Mouse (Mus musculus) activated CD4-positive, CD25-positive, alpha-beta regulatory T cell, adult 4 months (primary cell): ENCODE measurements around the gene Sephs1. TPM values are rescaled to one million over a fixed set of nuclear protein-coding genes. Genes with fewer than 3 reads are reported as not detected.
A peak's percentile ranks its signal among the peaks of the same experiment; 100 is the strongest.

Experiments
- ATAC-seq: one replicate; pipeline ENCODE4 v1.8.0; 2017
- polyA plus RNA-seq, 2 experiments: library from polyadenylated mRNA; unstranded; fragments of 100-300 nt; shearing (Covaris generic); gene quantifications; one replicate each; pipeline ENCODE4 v1.2.1; 2017

Sephs1 gene
- 10 to 100 TPM; 29.3 to 29.8 TPM for polyA plus RNA-seq

GRCm38 (mm10) chr2:4881350-4882248 is at the start of gene Sephs1:
Sephs1 (plus strand) TSS chr2:4881564.
- peak; percentile 38 for ATAC-seq

GRCm38 (mm10) chr2:4832166-4832565 is 49.2 kb upstream of the Sephs1 start:
- no peak for ATAC-seq

DNA sequence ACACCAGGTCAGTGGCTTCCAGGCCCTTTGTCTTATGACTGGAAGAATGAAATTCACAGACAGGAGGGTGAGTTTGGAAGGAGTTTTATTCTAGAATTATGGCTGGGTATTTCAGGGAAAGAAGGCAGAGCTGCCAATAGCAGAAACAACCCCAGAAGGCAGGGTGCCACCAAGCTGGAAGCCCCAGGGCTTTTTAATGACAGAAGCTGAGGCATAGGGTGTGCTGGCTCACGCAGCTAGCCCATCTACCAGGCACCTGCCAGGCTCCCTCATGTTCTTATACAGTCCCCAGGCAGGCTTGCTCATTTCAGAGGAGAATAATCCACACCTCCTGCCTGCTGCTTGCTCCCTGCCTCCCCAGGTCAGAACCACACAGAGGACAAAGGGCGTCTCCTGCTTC is 31.9 kb upstream of the Sephs1 start:
- no peak for ATAC-seq

GRCm38 (mm10) chr2:4857186-4857585 is 24.2 kb upstream of the Sephs1 start:
- no peak for ATAC-seq

DNA sequence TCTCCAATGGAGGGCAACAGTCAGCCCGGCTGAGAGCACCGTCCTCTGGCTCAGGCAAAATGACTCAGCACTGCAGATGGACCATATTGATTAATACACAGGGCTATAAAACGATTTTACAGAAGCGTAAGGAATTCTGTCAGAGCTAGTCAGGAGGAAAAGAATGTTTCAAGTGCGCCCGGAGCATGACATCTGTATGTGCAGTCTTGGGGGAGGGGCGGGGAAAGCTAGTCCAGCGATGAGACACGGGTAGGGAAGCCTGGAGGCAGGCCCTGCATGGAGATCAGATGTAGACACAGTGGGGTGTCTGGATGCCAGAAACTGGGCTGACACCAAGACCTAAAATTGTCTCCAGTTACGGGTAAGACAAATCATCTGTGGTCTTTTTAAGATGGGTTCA is 23.2 kb upstream of the Sephs1 start:
- no peak for ATAC-seq

DNA sequence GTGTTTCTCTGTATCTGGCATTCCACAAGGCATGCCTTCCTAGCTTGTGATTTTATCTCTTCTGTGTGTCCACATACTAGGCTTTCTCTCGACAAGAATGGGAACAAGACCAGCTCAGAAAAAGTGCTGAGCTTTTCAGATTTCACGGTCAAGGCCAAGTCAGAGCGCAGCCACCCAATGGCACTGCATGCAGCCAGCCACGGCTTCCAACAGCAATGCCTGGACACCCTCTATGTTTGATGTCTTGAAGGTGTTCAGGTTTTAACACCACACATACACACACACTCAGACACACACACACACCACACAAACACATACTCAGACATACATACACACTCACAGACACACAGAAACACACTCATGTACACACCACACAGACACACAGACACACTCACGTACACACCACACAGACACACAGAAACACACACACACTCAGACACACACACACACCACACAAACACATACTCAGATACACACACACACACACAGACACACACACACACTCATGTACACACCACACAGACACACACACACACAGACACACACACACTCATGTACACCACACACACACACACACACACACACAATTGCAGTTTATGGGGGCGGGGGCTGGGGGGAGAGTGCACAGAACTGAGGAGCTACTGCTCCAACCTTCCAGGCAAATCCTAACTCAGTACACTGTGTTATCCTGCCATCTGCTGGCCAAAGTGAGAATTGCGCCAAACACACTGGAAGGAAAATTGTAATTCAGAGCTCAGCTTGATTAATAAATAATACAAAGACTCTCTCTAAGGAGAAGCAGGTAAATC is 17.2 kb upstream of the Sephs1 start:
- ATAC-seq = peak; percentile 72

DNA sequence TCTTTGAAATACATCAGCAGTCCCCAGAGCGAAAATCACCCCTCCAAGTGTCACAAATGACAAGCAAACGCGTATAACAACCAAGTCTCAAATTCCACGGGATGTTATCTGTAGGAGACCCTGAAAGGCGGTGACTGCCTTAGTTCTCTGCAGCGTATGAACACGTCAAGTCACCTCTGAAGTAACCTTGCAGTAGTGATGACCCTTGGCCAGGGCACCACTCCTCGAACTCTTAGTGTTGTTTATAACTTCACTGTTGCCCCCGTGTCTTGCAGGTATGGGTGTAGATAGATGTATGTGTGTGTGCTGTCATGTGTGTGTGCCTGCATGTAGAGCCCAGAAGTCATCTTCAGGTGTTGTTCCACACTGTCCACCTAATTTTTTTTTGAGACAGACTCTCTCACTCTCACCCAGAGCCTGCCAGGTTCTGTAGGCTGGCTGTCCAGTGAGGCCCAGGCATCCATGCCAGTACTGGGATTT is 16.5 kb upstream of the Sephs1 start:
- no peak for ATAC-seq

DNA sequence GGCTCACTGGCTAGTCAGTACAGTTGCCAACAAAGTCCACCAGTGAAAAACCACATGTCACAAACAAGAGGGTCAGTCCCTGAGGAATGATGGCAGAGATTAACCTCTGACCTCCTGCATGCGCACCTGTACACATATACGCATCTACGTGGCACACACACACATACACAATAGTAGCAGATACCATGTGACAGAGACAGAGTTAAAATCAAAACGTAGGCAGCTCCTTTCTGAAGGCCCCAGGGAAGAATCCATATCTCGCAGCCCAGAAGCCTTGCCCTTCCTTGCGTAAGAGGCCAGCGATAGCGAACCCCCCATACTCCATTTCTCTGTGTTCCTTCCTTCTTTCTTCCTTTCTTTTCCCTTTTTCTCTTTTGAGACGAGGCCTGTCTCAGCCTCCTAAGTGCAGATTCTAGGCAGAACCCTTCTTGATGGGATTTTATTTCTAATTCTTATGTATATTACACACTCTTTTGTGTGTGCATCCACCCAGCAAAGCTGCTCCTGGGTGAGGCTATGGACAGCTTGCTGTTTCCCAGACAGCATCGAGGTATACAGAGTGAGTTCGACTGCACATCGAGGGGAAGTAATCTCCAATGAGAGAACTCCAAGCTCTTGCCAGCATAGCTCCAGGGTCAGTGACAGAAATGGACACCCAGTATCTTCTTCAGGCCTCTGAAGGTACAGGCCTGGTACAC is 13.2 kb upstream of the Sephs1 start:
- ATAC-seq = no peak

DNA sequence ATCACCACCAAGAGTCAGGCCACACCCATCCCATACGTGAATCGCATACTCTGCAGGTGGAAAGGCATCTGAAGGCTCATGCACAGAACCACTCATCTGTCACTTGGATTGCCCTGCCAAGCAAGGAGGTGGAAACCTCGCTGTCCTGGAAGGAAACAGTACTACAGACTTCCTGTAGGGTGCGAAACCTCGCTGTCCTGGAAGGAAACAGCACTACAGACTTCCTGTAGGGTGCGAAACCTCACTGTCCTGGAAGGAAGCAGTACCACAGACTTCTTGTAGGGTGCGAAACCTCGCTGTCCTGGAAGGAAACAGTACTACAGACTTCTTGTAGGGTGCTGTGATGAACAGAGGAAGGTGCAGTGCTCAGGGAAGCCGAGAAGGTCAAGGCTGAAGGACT is 8.6 kb upstream of the Sephs1 start:
- ATAC-seq = peak; percentile 66

GRCm38 (mm10) chr2:4873331-4873730 is 8.0 kb upstream of the Sephs1 start:
- no peak for ATAC-seq

- no peak for ATAC-seq
Observed at GRCm38 (mm10) chr2:4875090-4875489, 6.3 kb upstream of the Sephs1 start.

DNA sequence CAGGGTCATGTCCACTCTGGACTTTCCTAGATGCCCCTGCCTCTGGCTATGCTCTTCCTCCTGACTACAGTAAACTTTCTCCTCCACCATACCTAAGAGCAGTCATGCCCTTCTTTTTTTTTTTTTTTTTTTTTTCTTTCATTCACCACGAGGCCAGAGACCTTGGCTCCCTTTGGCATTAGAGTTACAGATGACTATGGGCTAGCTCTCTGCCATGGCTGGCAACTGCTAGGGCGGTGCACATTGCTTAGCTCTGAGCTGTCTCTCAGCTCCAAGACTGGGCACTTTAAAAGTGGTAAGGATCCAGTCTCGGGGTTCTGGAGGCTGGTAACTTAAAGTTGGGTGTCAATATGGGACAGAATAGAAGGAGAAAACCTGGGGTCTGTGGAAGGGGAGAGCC is 5.2 kb upstream of the Sephs1 start:
- ATAC-seq = no peak

DNA sequence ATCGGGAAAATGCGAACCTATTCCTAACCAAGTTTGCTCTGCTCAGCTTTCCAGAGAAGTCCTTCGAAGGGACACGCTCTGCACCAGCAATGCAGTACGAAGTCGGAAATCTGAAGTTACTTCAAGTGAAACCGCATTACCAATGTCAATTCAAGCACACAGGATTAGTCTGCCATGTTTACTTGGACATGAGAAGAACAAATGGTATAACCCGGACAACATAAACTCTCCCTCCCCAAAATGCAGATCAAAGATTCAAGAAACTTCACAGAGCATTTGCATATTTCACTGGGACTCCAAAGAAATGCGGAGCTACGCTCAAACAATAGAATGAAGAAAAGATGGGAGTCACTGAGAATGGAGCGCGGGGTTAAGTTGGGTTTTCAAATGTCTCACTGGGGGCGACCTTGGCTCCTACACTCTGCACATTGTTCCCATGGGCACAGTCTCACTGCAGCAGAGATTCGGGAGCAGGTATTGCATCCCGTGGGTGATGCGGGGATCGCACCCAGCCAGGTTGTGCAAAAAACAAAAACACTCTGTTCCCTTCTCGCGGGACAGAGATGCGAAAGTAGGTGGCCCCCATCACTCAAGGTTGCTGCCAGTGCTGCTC is 521 bp upstream of the Sephs1 start:
- no peak for ATAC-seq

- ATAC-seq = peak; percentile 30
Observed at GRCm38 (mm10) chr2:4882249-4882791, 956 bp downstream of the Sephs1 start.

GRCm38 (mm10) chr2:4883009-4883704 is 1.8 kb downstream of the Sephs1 start:
- peak; percentile 74 for ATAC-seq

DNA sequence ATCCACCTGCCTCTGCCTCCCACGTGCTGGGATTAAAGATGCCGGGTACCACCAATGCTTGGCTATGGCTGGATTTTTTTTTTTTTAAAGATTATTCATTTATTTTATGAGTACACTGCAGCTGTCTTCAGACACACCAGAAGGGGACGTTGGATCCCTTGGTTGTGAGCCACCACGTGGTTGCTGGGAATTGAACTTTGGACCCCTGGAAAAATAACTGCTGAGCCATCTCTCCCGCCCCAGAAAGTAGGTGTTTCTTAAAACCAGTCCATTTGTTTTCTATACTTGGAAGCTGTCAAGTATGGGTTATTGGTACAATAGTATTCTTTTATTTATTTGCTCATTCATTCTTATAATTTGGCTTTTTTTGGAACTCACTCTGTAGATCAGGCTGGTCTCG is 5.5 kb downstream of the Sephs1 start:
- no peak for ATAC-seq

DNA sequence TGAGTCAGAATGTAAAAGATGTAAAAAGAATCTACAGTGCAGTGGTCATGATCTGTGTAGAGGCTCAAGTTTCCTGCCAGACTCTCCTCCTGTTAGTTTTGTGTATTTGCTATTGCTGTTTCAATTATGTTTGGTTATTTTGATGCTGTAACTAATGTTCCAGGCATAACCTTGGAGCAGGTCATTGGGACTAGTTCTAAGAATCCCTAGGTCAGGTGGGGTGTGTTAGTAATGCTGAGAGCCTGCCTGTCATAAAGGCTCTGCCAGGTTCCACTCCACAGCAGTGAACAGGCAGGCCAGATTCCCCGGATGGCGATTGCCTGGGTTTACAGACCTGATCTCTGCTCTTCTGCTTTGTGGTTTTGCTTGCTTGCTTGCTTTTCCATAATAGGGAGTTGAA is 14.2 kb downstream of the Sephs1 start:
- ATAC-seq = no peak

DNA sequence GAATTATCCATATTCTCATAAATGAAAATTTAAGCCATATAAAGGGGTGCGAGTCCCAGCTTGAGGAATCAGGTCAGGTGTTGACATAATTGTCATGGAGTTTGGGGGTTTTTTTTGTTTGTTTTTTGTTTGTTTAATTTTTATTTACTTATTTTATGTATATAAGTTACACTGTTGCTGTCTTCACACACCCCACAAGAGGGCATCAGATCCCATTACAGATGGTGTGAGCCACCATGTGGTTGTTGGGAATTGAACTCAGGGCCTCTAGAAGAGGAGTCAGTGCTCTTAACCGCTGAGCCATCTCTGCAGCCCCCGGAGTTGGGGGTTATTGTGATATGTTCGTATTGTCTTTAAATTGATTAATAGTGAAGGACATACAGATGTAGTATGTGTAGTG is 15.6 kb downstream of the Sephs1 start:
- ATAC-seq = no peak

DNA sequence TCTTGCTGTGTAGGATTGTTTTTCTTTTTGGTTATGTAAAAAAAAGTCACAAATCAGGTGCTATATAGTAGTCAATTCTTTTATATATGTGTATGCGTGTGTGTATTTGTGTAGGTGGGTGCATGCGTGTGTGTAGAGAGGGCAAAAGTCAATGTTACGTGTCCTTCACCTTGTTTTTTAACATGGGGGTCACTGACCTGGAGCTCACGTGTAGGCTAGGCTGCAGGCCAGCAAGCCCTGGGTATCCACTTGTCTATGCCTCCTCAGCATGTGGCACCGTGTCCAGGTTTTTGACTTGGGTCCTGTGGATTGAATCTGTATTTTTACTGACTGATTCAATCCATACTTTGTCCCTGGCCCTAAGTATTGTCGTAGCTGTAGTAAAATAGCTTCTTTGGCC is 19.3 kb downstream of the Sephs1 start:
- ATAC-seq = no peak

- ATAC-seq = no peak
Observed at GRCm38 (mm10) chr2:4902346-4902745, 21.0 kb downstream of the Sephs1 start.

DNA sequence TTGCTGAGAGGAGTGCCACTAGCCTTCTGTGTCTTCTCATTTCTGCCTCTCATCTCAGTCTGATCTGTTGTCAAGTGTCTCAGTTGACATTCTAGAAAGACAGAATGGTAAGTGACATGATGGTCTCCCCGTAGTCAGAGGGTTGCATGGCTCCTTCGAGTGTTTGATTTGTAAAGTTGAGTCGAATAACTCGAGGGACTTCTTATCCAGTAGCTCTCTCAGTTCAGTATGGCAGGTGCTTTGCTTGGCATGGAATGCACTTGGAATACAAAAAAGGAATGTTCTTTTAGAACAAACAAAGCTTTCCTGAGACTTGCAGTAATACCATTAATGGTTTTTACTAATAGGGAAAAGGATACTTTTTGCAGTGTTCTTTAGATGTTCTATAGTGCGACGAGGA is 25.8 kb downstream of the Sephs1 start:
- no peak for ATAC-seq

DNA sequence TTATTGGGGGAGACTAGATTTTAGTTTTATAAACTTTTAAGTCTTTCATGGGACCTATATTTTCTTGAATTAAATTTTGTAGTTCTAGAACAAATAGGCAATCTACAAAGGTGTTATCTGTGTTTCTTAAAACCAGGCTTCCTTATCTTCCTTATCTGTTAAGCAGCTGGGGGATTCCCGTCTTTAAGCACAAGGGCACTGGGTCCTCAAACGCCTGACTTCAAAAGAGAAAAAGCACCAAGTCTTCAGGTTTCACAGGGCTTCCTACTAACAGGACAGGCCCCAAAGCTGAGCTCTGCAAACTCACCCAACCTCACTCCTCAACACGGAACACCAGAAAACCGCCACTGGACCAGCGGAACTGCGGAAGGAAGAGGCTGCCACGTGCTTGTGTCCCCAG is 26.6 kb downstream of the Sephs1 start:
- ATAC-seq = peak; percentile 86
